Mouse (Mus musculus): ENCODE results near the gene Fgd4.

Gene Fgd4

GRCm38 (mm10) chr16:16600461-16600860 is at the start of gene Fgd4:
Gene Fgd4, minus strand, starts transcription at chr16:16600549.
- DNase-seq (ENCODE audit: low spot score in 2 of 2) = peak in 1 of 2 experiments; percentile 0

- DNase-seq (ENCODE audit: low spot score in 2 of 2) = no peak
Measured at GRCm38 (mm10) chr16:16645148-16645547, 44.8 kb upstream of the Fgd4 start.

- no peak for DNase-seq (ENCODE audit: low spot score in 2 of 2)
Measured at GRCm38 (mm10) chr16:16633730-16634129, 33.4 kb upstream of the Fgd4 start.

GRCm38 (mm10) chr16:16599586-16600401 is 555 bp downstream of the Fgd4 start:
- peak; percentile 58 to 60 for DNase-seq (ENCODE audit: low spot score in 2 of 2)

- DNase-seq (ENCODE audit: low spot score in 2 of 2) = no peak
Measured at GRCm38 (mm10) chr16:16596582-16596981, 3.8 kb downstream of the Fgd4 start.

- no peak for DNase-seq (ENCODE audit: low spot score in 2 of 2)
Measured at GRCm38 (mm10) chr16:16592622-16593021, 7.7 kb downstream of the Fgd4 start.

GRCm38 (mm10) chr16:16584409-16585032 is 15.8 kb downstream of the Fgd4 start:
- DNase-seq (ENCODE audit: low spot score in 2 of 2) = peak in 1 of 2 experiments; percentile 42

- no peak for DNase-seq (ENCODE audit: low spot score in 2 of 2)
Measured at GRCm38 (mm10) chr16:16576556-16576955, 23.8 kb downstream of the Fgd4 start.

- DNase-seq (ENCODE audit: low spot score in 2 of 2) = no peak
Measured at GRCm38 (mm10) chr16:16574508-16574907, 25.8 kb downstream of the Fgd4 start.

- no peak for DNase-seq (ENCODE audit: low spot score in 2 of 2)
Measured at GRCm38 (mm10) chr16:16573167-16573566, 27.2 kb downstream of the Fgd4 start.

GRCm38 (mm10) chr16:16571356-16571755 is 29.0 kb downstream of the Fgd4 start:
- no peak for DNase-seq (ENCODE audit: low spot score in 2 of 2)

GRCm38 (mm10) chr16:16566786-16567185 is 33.6 kb downstream of the Fgd4 start:
- DNase-seq (ENCODE audit: low spot score in 2 of 2) = no peak

- DNase-seq (ENCODE audit: low spot score in 2 of 2) = no peak
Measured at GRCm38 (mm10) chr16:16566215-16566614, 34.1 kb downstream of the Fgd4 start.

- DNase-seq (ENCODE audit: low spot score in 2 of 2) = no peak
Measured at GRCm38 (mm10) chr16:16565786-16566185, 34.6 kb downstream of the Fgd4 start.

- no peak for DNase-seq (ENCODE audit: low spot score in 2 of 2)
Measured at GRCm38 (mm10) chr16:16560718-16561117, 39.6 kb downstream of the Fgd4 start.

- peak; percentile 14 to 55 for DNase-seq (ENCODE audit: low spot score in 2 of 2)
Measured at GRCm38 (mm10) chr16:16559878-16560531, 40.3 kb downstream of the Fgd4 start.

- no peak for DNase-seq (ENCODE audit: low spot score in 2 of 2)
Measured at GRCm38 (mm10) chr16:16559016-16559877, 41.1 kb downstream of the Fgd4 start.

- DNase-seq (ENCODE audit: low spot score in 2 of 2) = no peak
Measured at GRCm38 (mm10) chr16:16557738-16558137, 42.6 kb downstream of the Fgd4 start.

GRCm38 (mm10) chr16:16554098-16554497 is 46.3 kb downstream of the Fgd4 start:
- no peak for DNase-seq (ENCODE audit: low spot score in 2 of 2)

- no peak for DNase-seq (ENCODE audit: low spot score in 2 of 2)
Measured at GRCm38 (mm10) chr16:16552197-16552596, 48.2 kb downstream of the Fgd4 start.

- no peak for DNase-seq (ENCODE audit: low spot score in 2 of 2)
Measured at GRCm38 (mm10) chr16:16549105-16549504, 51.2 kb downstream of the Fgd4 start.

- DNase-seq (ENCODE audit: low spot score in 2 of 2) = no peak
Measured at GRCm38 (mm10) chr16:16546657-16547056, 53.7 kb downstream of the Fgd4 start.

Measured in urinary bladder, adult 18-20 months (tissue).